ENCODE assay signal across 8 mouse cellular contexts in the genomic region with DNA sequence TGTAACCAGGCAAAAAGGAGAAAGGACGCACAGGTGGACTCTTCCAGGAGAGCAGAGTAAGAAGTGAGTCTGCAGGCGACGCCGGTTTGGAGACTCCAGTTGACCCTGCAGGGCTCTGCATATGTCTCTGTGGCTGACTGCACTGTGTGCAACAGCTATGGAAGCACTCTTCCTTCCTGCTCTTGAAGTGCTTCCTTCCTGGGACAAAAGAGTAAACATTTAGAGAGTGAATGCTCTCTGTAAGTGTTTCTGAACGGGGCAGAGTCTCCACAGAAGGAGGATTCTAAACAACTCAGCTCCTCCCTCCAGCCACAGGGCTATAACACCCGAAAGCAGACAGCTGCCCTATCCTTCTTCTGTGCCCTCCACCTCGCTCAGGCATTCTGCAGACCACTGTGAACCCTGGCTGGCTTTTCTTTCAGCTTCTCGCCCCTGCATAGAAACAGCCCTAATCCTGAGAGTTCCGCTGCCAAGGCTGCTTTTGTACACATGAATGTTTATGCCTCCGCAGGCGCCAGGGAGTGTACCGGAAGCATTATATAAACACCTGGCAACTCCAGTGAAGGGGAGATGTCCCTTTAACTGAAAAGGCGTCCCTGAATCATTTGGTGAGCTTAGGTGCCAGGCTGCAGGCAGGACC. TPM values are rescaled to one million over a fixed set of nuclear protein-coding genes. Genes with fewer than 3 reads are reported as not detected.
DNase-seq lines count a peak whose midpoint lies in the region; ATAC-seq and TF ChIP-seq lines count a peak whose summit lies in the region.

No protein-coding gene starts in this region.

- 0 out of 2 replicates have a peak, but pooled peaks have one; percentile 51 for ATAC-seq in intestine, embryonic 15.5 days
- ATAC-seq in lung, postnatal 0 days: peak; percentile 86

- H3K4me3 ChIP-seq in intestine, embryonic 15.5 days (replicated peaks): no peak overlapping the region
- no peak overlapping the region for H3K4me3 ChIP-seq in lung, postnatal 0 days (ENCODE audit: low read depth, low read length)

- H3K9me3 ChIP-seq in intestine, embryonic 15.5 days: no peaks in the 10 kb centered on the region
- H3K9me3 ChIP-seq in lung, postnatal 0 days (ENCODE audit: low read length): no peaks in the 10 kb centered on the region

- no peaks in the 10 kb centered on the region for H3K27me3 ChIP-seq in intestine, embryonic 15.5 days (replicated peaks)
- H3K27me3 ChIP-seq in lung, postnatal 0 days (replicated peaks; ENCODE audit: insufficient read depth, low read length): no peaks in the 10 kb centered on the region

- no peak for TF ChIP-seq CTCF in lung, postnatal 0 days (IDR thresholded peaks at IDR 0.05)

- 0 out of 2 replicates have a peak, but pooled peaks cover 7% of the 10 kb centered on the region for H3K4me1 ChIP-seq in intestine, embryonic 15.5 days (replicated peaks)
- no peaks in the 10 kb centered on the region for H3K4me1 ChIP-seq in lung, postnatal 0 days (ENCODE audit: insufficient read depth, low read depth, low read length)

- H3K4me2 ChIP-seq in intestine, embryonic 15.5 days (replicated peaks): peak overlapping the region; percentile 35
- H3K4me2 ChIP-seq in lung, postnatal 0 days (replicated peaks; ENCODE audit: low read depth, low read length): peak overlapping the region; percentile 44

- peak; percentile 77; the same call in 1 of the 2 replicates for TF ChIP-seq EP300 in lung, postnatal 0 days (IDR thresholded peaks at IDR 0.05)

- H3K36me3 ChIP-seq in intestine, embryonic 15.5 days: no peaks in the 10 kb centered on the region
- no peaks in the 10 kb centered on the region for H3K36me3 ChIP-seq in lung, postnatal 0 days (ENCODE audit: insufficient read depth, low read length)

- H3K9ac ChIP-seq in intestine, embryonic 15.5 days: no peak overlapping the region
- no peak overlapping the region for H3K9ac ChIP-seq in lung, postnatal 0 days (replicated peaks; ENCODE audit: low read depth)

- WGBS in intestine, embryonic 15.5 days: 21% methylated on average over 13 of the region's 13 CpGs
- WGBS in lung, postnatal 0 days: 11% methylated on average over 13 of the region's 13 CpGs

- peak; percentile 12 for DNase-seq in embryo, embryonic 9.5 days (ENCODE audit: extremely low spot score)
- DNase-seq in embryo, embryonic 11 days: no peak
- peak; percentile 54 for DNase-seq in brain, adult 2 months (ENCODE audit: low read depth, low spot score)
- DNase-seq in lung, postnatal 0 days (ENCODE audit: low spot score): peak; percentile 69
- peak; percentile 38 for DNase-seq in yolk sac, embryonic 10.5 days (ENCODE audit: low spot score)
- DNase-seq in layer of hippocampus, adult 11-12 months (ENCODE audit: low spot score): no peak
- no peak for DNase-seq in spleen, postnatal 4 days (ENCODE audit: low spot score in 2 of 2)

- H3K27ac ChIP-seq in intestine, embryonic 15.5 days: peak overlapping the region; percentile 24; the same call in 1 of the 2 replicates
- H3K27ac ChIP-seq in lung, postnatal 0 days (ENCODE audit: low read length): peak overlapping the region; percentile 11; the same call in 1 of the 2 replicates

RNA-seq across cellular contexts. Expression of a gene that starts 14.2 kb away (rescaled TPM):
- 3.8 and 4.6 TPM in 2 replicates for polyA plus RNA-seq in intestine, embryonic 15.5 days (2015; fragmentation: Nextera tagmentation; extraction: Ambion mirVana)
- 4.1 and 4.8 TPM in 2 replicates for polyA plus RNA-seq in lung, postnatal 0 days (2015; fragmentation: Nextera tagmentation; extraction: Ambion mirVana)

Comparison
In these comparisons a context has a peak if more than half of its experiments do, and no peak if none do; other contexts are left out.
1. DNase-seq: peak in embryo, embryonic 9.5 days (single experiment), brain, adult 2 months (single experiment), lung, postnatal 0 days (single experiment) and yolk sac, embryonic 10.5 days (single experiment); none in embryo, embryonic 11 days (single experiment), layer of hippocampus, adult 11-12 months (single experiment) and spleen, postnatal 4 days (0 of 2).